Mouse (Mus musculus) spleen, adult 2 months (tissue): Measurements from ENCODE around the gene Ppp1r12a. TPM values are rescaled to one million over a fixed set of nuclear protein-coding genes. Genes with fewer than 3 reads are reported as not detected.

ENCODE experiments used
- DNase-seq, 2 experiments: peaks; one replicate each; pipeline versions ENCODE4 v3.0.0 to v3.0.0-alpha.2; 2012 to 2021; ENCODE audit warnings: low spot score in 2 of 2, low read depth in 1 of 2
- H3K27ac ChIP-seq: fragments of 200-500 bp; 2 replicates; pipeline ENCODE4 v1.5.1; 2012; ENCODE audit warnings: low read length, inconsistent platforms; ENCODE audit not compliant: insufficient read depth
- H3K27me3 ChIP-seq: fragments of 200-500 bp; 2 replicates; pipeline ENCODE4 v1.6.1; 2012; ENCODE audit warnings: mild to moderate bottlenecking, moderate library complexity, low read length, inconsistent platforms; ENCODE audit not compliant: control insufficient read depth, insufficient read depth
- H3K36me3 ChIP-seq: fragments of 200-500 bp; 2 replicates; pipeline ENCODE4 v1.6.1; 2012; ENCODE audit warnings: mild to moderate bottlenecking, low read length, inconsistent platforms; ENCODE audit not compliant: control insufficient read depth, insufficient read depth
- H3K4me1 ChIP-seq: fragments of 200-500 bp; 2 replicates; pipeline ENCODE4 v1.6.1; 2011; ENCODE audit warnings: inconsistent platforms; ENCODE audit not compliant: control insufficient read depth, insufficient read depth, insufficient read length
- H3K4me3 ChIP-seq: fragments of 200-500 bp; 2 replicates; pipeline ENCODE4 v1.5.1; 2011; ENCODE audit warnings: mild to moderate bottlenecking, inconsistent platforms; ENCODE audit not compliant: insufficient read depth, insufficient read length; ENCODE audit errors: extremely low read depth
- CTCF ChIP-seq: fragments of 200-500 bp; IDR thresholded peaks from 2 replicates; pipeline ENCODE4 v1.5.1; 2011; ENCODE audit warnings: mild to moderate bottlenecking, inconsistent platforms; ENCODE audit not compliant: insufficient read depth, insufficient read length, insufficient replicate concordance; ENCODE audit errors: extremely low read depth
- POLR2A ChIP-seq: fragments of 200-500 bp; IDR thresholded peaks from 2 replicates; pipeline ENCODE4 v1.6.1; 2011; ENCODE audit warnings: low read depth, low read length, inconsistent platforms
- WGBS: fragments of 180-500 bp; shearing (Covaris S2); methylation state at CpG from one replicate; pipeline ENCODE4 v1.1.7; 2018; 5-methylcytosine and 5-hydroxymethylcytosine counted together
- polyA plus RNA-seq: library from polyadenylated mRNA; depleted of rRNA; stranded (reverse); fragments of >200 nt; gene quantifications from 2 replicates; pipeline ENCODE4 v1.2.3, GENCODE M21; 2012

The Ppp1r12a gene
- polyA plus RNA-seq, 1 experiment: 13.6 TPM

- TF ChIP-seq CTCF (no peak), POLR2A (no peak)
- H3K36me3 ChIP-seq: peaks cover 7% of the 10 kb centered on the region
- WGBS: 93% methylated on average over 4 of the region's 4 CpGs
- no peak overlapping the region for H3K27ac ChIP-seq
- no peak overlapping the region for H3K4me3 ChIP-seq
- H3K27me3 ChIP-seq: no peaks in the 10 kb centered on the region
- H3K4me1 ChIP-seq: no peaks in the 10 kb centered on the region
- no peak for DNase-seq
Measured at GRCm38 (mm10) chr10:108284445-108284844, 122.5 kb downstream of the Ppp1r12a start.

- 94% methylated on average over 5 of the region's 5 CpGs for WGBS
- Histone ChIP-seq H3K4me1 (no peaks in the 10 kb centered on the region), H3K27me3 (no peaks in the 10 kb centered on the region), H3K4me3 (no peak overlapping the region), H3K27ac (no peak overlapping the region), H3K36me3 (peaks cover 6% of the 10 kb centered on the region)
- no peak for DNase-seq
- TF ChIP-seq POLR2A (no peak), CTCF (no peak)
Measured at GRCm38 (mm10) chr10:108284977-108285376, 123.0 kb downstream of the Ppp1r12a start.

GRCm38 (mm10) chr10:108286658-108287437 lies 124.9 kb downstream of the Ppp1r12a start:
- DNase-seq: no peak
- H3K4me3 ChIP-seq: no peak overlapping the region
- WGBS: 89% methylated on average over 11 of the region's 11 CpGs
- H3K4me1 ChIP-seq: no peaks in the 10 kb centered on the region
- no peaks in the 10 kb centered on the region for H3K36me3 ChIP-seq
- H3K27ac ChIP-seq: no peak overlapping the region
- TF ChIP-seq CTCF (no peak), POLR2A (no peak)
- H3K27me3 ChIP-seq: no peaks in the 10 kb centered on the region

- Histone ChIP-seq H3K4me3 (no peak overlapping the region), H3K27me3 (no peaks in the 10 kb centered on the region), H3K36me3 (no peaks in the 10 kb centered on the region), H3K4me1 (no peaks in the 10 kb centered on the region), H3K27ac (no peak overlapping the region)
- 88% methylated on average over 4 of the region's 4 CpGs for WGBS
- DNase-seq: no peak
- TF ChIP-seq CTCF: no peak
- no peak for TF ChIP-seq POLR2A
Measured at GRCm38 (mm10) chr10:108287438-108287801, 125.4 kb downstream of the Ppp1r12a start.

- H3K4me1 ChIP-seq: no peaks in the 10 kb centered on the region
- H3K27ac ChIP-seq: no peak overlapping the region
- 91% methylated on average over 13 of the region's 13 CpGs for WGBS
- no peaks in the 10 kb centered on the region for H3K36me3 ChIP-seq
- TF ChIP-seq CTCF (no peak), POLR2A (no peak)
- H3K4me3 ChIP-seq: no peak overlapping the region
- H3K27me3 ChIP-seq: no peaks in the 10 kb centered on the region
- DNase-seq: no peak
Measured at GRCm38 (mm10) chr10:108290046-108290445, 128.1 kb downstream of the Ppp1r12a start.

- Histone ChIP-seq H3K4me1 (no peaks in the 10 kb centered on the region), H3K27ac (no peak overlapping the region), H3K4me3 (no peak overlapping the region), H3K27me3 (no peaks in the 10 kb centered on the region), H3K36me3 (no peaks in the 10 kb centered on the region)
- DNase-seq: no peak
- 88% methylated on average over 12 of the region's 12 CpGs for WGBS
- TF ChIP-seq CTCF: no peak
- TF ChIP-seq POLR2A: no peak
Measured at GRCm38 (mm10) chr10:108291688-108292471, 129.9 kb downstream of the Ppp1r12a start.

GRCm38 (mm10) chr10:108292651-108293050 lies 130.7 kb downstream of the Ppp1r12a start:
- H3K27ac ChIP-seq: no peak overlapping the region
- DNase-seq: no peak
- no peaks in the 10 kb centered on the region for H3K4me1 ChIP-seq
- H3K27me3 ChIP-seq: no peaks in the 10 kb centered on the region
- no peaks in the 10 kb centered on the region for H3K36me3 ChIP-seq
- 84% methylated on average over 4 of the region's 4 CpGs for WGBS
- no peak overlapping the region for H3K4me3 ChIP-seq
- TF ChIP-seq CTCF (no peak), POLR2A (no peak)
